Mouse (Mus musculus) thymus, postnatal 14 days (tissue): ENCODE results near the gene Anks3.

Source experiments
- DNase-seq: peaks from one replicate; pipeline ENCODE4 v3.0.0; 2021

Anks3 gene

DNA sequence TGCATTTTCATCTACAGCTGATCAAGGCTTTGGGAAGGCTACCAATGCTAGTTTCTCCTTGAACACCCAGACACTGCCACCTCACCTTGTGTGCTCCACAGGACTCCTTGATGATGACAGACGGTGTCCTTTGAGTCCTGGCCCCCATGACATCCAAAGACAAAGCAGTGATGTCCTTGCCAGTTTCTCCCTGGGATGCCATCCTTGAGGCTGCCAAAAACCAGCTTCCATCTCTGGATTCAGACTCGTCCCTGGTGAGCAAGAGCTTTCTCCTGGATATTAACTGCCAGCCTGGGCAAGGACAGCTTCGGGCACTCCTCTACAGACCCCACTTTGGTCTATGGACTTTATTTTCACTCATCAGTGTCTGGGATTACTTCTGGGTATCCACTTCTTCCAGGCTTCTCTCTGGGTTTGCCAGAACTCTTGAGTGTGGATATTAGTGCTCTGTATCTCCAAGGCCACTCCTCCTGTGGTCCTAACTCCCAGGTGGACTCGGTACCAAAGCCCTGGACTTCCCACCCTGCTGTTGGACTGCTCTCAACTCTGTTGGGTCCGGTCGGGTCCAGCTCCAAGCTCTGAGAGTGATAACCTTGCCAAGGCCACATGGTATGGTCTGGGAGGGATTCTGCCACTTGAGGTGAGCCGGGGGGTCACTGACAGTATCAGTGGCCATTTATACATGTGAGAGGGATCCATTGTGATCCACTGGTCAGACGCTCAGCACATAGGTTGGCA lies 1.6 kb upstream of the Anks3 start:
- no peak for DNase-seq

GRCm38 (mm10) chr16:4964731-4965391 lies 856 bp upstream of the Anks3 start:
- DNase-seq: no peak

DNA sequence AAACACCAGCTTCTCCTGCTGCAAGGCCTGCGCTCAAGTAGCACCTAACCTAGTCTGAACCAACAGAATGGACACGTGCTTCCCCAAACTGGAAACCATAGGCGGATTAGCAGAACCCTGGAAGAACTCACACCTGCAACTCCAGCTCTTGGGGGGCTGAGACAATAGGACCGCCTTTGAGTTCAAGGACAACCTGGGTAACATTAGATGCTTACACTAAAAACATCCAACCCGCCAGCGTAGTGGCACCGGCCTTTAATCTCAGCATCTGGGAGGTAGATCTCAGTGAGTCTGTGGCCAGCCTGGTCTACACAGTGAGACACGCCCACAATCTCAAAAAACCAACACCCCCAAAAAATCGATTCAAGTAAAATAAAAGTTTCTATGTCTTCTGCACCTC lies 659 bp downstream of the Anks3 start:
- no peak for DNase-seq

GRCm38 (mm10) chr16:4960260-4960659 lies 3.7 kb downstream of the Anks3 start:
- no peak for DNase-seq

DNA sequence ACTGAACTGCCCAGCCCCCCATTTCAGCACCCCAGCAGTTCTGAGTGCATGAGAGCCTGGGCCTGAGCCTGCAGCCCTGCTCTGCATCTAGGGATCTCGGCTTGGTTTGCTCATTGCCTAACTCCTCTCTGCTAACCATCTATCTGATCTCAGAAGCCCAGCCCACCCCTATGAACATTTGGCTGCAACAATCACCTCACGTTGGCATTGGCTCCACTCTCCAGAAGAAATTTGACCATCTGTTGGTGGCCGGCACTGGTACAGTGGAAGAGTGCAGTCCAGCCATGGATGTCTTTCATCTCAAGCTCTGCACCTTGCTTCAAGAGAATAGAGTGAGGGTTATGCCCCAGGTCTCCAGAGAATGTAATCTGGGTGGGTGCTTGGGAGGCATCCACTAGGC lies 6.6 kb downstream of the Anks3 start:
- DNase-seq: no peak

DNA sequence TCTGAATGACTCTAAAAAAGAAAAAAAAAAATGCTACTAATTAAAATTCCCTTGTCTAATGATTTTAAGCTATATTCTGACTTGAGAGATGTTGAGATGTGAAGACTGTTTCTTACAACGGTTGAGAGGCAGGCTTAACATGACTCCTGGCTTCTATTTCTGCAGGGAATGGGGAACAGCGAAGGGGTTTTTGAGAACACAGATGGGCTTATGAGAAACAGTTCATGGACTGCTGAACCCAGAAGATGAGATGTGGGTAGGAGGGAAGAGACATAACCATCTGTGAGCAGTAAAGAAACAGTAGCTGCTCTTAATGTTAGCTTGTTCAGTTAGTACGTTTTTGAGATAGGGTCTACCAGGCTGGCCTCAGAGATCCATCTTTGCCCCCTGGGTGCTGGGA lies 7.4 kb downstream of the Anks3 start:
- no peak for DNase-seq

DNA sequence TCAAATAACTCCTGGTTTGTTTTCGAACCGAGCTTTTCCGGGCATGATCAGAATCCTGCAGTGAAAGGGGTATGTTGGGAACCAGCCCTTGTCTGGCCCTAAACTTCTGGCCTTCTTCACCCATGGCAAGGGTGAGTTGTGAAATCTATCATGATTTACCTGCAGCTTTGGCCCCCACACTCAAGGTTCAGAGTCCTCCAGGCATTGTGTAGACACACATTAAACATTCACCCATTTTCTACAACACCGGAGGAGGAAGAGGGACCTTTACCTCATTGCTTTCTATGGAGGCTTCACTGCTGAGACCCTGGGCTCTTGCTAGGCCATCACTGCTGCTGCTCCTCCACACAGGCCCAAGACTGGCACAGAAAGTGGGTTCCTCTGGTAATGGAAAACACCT lies 16.6 kb downstream of the Anks3 start:
- no peak for DNase-seq

DNA sequence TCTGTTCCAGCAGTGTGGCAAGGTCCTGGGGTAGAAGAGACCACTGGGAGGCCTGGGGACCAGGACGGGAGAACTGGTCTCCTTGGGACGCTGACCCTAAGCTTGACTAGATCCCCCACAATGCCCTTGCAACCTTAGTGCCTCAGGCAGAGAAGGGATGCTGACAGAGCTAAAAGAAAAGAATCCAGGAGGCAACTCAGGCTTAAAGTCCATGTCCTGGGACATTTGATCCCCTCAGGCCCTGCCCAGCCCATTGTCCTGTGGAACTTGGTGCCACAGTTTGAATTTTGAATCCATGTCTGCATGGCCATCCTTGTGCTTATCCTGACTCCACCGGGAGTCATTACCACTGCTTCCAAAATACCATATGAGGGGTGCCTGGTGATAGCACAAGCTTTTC lies 17.9 kb downstream of the Anks3 start:
- no peak for DNase-seq

- DNase-seq: no peak
These were observed 18.6 kb downstream of the Anks3 start for GRCm38 (mm10) chr16:4945415-4945814.

DNA sequence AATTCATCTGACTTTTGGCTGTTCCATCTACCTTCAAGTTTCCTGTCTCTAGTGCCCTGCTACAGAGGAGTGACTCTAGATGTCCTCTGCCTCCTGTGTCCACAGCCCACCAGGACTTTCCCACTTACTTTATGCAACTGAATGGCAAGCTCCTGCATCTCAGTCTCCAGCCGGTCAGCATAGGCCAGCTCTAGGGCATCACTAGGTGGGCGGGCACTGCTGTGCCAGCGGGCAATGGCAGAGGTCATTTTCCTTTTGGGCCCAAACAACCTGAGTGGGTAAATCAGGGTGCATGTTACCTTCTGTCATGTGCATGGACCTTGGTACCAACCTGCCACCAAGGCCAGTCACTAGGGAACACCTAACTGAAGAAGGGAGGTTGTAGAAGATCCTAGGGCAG lies 20.6 kb downstream of the Anks3 start:
- no peak for DNase-seq

DNA sequence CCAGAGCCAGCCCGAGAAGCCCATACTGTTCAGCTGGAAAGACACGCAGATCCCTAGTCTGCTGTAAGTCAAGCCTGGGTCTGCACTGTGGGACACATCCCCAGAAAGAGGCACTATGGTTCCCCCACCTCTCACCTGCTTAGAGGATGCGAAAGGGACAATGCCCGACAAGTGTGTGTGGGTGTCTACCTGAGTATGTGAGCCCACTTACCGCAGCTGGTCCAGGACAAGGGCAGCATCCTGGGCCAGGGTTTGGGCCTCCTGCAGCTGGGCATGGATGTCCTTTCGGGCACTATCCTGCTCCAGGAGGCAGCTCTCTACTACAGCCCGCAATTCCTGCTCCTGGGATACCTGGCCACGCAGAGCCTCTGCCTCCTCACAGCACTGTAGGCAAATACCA lies 21.1 kb downstream of the Anks3 start:
- DNase-seq: no peak

- DNase-seq: no peak
These were observed 23.0 kb downstream of the Anks3 start for GRCm38 (mm10) chr16:4941016-4941415.

DNA sequence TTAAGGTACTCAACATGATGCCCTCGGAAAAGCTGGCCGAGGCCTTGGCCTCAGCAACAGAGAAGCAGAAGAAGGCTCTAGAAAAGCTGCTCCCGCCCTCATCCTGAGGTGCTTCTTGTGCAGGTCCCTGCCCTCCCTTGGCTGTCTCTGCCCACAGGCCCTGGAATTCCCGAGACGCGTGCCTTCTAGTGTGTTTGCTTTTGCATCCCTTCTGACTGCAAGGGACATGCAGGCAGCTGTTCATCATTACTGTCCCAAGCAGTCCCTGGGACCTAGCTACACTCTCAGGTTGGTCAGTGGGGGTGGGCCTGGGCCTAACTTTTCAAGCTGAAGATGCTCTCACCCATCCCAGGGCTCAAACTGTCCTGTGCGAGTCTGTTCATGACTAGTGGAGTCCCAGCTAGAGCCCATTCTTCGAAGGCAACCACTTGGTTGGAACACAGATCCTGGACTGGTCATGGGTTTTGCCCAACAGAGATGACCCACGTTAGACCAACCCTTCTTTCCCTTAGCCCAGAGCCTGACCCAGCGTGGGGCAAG lies 23.6 kb downstream of the Anks3 start:
- no peak for DNase-seq

DNA sequence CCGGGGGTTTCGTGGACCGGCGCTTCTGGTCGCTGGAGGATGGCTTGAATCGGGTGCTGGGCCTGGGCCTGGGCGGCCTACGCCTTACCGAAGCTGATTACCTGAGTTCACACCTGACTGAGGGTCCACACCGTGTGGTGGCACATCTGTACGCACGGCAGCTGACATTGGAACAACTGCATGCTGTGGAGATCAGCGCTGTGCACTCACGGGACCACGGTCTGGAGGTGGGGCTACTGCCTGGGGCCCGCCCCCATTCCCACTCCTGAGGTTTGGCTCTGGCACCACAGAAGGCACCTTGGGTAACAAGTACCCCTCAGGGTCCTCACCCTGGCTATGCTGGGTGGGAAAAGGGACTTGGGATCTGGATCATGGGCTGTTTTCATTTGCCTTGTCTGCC lies 24.6 kb downstream of the Anks3 start:
- DNase-seq: no peak

GRCm38 (mm10) chr16:4938989-4939388 lies 25.0 kb downstream of the Anks3 start:
- peak; percentile 99 for DNase-seq

DNA sequence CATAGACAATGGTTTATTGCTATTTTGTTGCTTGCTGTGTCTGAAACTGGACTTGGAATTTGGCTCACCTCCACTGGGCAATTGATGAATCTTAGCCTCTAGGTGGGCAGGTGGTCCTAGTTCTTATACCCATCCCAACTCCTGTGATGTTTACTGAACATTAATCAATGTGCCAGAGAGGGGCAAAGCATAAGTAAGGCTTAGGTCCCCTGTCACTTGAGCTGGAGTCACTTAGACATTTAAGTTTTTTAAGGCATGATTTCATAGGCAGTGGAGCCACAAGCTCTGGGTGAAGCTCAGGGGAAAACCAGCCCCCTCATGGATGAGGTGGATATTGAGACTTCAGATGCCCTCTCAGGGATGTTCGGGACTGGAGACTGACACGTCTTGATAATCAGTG lies 25.5 kb downstream of the Anks3 start, which contains the start of gene Nudt16l1:
Gene Nudt16l1 (plus strand): TSS at position 301 of the 400 bp plus-strand sequence.
- DNase-seq: no peak

GRCm38 (mm10) chr16:4937351-4938190 lies 26.4 kb downstream of the Anks3 start:
- no peak for DNase-seq

DNA sequence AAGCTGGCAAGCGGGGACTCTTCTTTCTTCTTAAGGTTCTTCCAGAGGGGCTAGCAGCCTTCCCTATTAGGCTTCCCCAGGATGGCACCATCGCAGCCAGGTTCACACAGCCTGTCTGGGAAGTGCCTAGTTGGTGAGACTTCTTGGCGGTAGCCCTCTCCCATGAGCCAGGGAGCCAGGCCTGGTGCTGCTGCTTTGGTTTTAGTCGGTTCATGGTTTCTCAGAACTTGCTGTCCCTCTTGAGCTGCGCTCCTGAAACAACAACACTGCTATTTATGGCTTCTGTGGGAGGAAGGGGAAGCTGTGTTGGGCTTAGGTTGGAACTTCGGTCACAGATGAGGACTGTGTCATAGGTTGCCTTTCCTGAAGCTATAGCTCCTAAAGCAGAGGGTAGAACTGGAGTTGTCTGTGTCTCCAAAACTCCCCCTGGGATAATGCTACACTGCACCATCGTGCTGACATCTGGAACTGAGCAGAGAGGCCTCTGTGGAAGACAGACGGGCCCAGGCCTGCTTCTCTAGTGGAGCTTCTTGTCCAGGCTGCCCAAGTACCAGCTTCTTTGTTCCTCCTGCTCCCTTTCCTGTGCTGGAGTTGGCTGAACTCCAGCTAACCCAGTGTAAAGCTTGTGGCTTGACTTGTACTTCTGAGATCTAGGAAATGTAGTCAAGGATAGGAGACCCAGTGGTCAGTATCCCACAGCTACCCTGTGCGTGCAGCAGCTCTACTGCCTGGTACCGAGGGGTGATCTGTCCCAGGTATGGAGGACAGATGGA lies 27.9 kb downstream of the Anks3 start:
- DNase-seq: no peak

- no peak for DNase-seq
These were observed 28.6 kb downstream of the Anks3 start for GRCm38 (mm10) chr16:4935430-4935829.

- no peak for DNase-seq
These were observed 31.6 kb downstream of the Anks3 start for GRCm38 (mm10) chr16:4932429-4932828.

DNA sequence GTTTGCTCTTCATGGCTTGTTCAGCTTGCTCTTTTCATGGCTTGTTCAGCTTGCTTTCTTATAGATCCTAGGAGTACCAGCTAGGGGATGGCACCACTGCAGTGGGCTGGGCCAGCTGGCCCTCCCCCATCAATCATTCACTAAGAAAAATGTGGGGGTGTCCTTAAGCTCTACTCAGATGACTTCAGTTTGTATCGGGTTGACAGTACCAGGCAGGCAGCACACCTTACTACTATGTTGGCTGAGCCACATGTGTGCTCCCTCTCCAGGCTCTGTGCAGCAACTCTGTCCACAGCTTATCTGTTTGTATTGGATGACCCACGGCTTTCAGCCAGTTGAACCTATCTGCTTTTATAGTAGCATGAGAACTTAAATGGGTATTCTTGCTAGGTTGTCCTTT lies 35.5 kb downstream of the Anks3 start:
- DNase-seq: no peak

- no peak for DNase-seq
These were observed 36.0 kb downstream of the Anks3 start for GRCm38 (mm10) chr16:4927967-4928366.

- DNase-seq: no peak
These were observed 40.0 kb downstream of the Anks3 start for GRCm38 (mm10) chr16:4923996-4924395.
